14 mouse cellular contexts compared by ENCODE assay signal in the genomic region with DNA sequence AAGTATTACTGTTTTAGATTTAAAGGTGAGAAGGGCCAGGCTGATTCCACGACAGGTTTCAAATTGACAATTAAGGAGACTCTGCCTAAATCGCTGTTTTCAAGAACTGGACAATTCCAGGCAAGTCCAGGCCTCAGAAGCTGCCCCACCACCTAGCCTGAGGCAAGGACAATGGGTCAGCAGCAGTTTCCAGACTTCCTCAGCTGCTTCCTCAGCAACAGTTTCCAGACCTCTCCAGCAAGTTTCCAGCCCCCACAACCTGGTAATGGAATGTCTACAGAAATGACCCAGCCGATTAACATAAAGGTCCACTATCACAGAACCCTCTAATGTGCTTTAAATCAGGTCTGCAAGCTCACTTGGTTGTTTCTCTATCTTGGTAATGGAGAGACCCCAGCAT. TPM values are rescaled to one million over a fixed set of nuclear protein-coding genes. Genes with fewer than 3 reads are reported as not detected.
DNase-seq lines count a peak whose midpoint lies in the region; ATAC-seq and TF ChIP-seq lines count a peak whose summit lies in the region.
"Had no signal": no experiment of that assay in that cellular context is flagged by ENCODE, and none has a peak within 500 bp of the region (broad histone marks: within the 10 kb centered on the region; RNA-seq: fewer than 3 reads in every experiment).

No protein-coding gene starts in this region.

- TF ChIP-seq POLR2A in limb, embryonic 14.5 days (IDR thresholded peaks at IDR 0.05; ENCODE audit: borderline replicate concordance, extremely low read depth, insufficient read depth, insufficient read length): no peak

- H3K27me3 ChIP-seq in embryonic facial prominence, embryonic 13.5 days: no peaks in the 10 kb centered on the region
- no peaks in the 10 kb centered on the region for H3K27me3 ChIP-seq in embryonic facial prominence, embryonic 10.5 days (replicated peaks; ENCODE audit: low read depth, poor library complexity, severe bottlenecking)
- H3K27me3 ChIP-seq in midbrain, embryonic 10.5 days (ENCODE audit: low read depth, poor library complexity, severe bottlenecking): no peaks in the 10 kb centered on the region
- H3K27me3 ChIP-seq in midbrain, embryonic 11.5 days (ENCODE audit: control insufficient read depth, insufficient read depth, low read length): no peaks in the 10 kb centered on the region
- no peaks in the 10 kb centered on the region for H3K27me3 ChIP-seq in limb, embryonic 14.5 days (ENCODE audit: control insufficient read depth, insufficient read depth, low read length)
- no peaks in the 10 kb centered on the region for H3K27me3 ChIP-seq in neural tube, embryonic 15.5 days (replicated peaks)
- H3K27me3 ChIP-seq: CH12.LX; stomach, embryonic 15.5 days had no signal

- WGBS in embryonic facial prominence, embryonic 13.5 days: 61% methylated on average over 3 of the region's 3 CpGs
- WGBS in embryonic facial prominence, embryonic 10.5 days: 72% methylated on average over 3 of the region's 3 CpGs
- 88% methylated on average over 3 of the region's 3 CpGs for WGBS in midbrain, embryonic 10.5 days
- 87% methylated on average over 3 of the region's 3 CpGs for WGBS in midbrain, embryonic 11.5 days
- WGBS in limb, embryonic 14.5 days: 70% methylated on average over 3 of the region's 3 CpGs
- 78% methylated on average over 3 of the region's 3 CpGs for WGBS in neural tube, embryonic 15.5 days

- no peak overlapping the region for H3K4me3 ChIP-seq in embryonic facial prominence, embryonic 13.5 days
- H3K4me3 ChIP-seq in embryonic facial prominence, embryonic 10.5 days: no peak overlapping the region
- 0 out of 2 replicates have a peak overlapping the region, but pooled peaks have one; percentile 47 for H3K4me3 ChIP-seq in midbrain, embryonic 10.5 days
- H3K4me3 ChIP-seq in midbrain, embryonic 11.5 days (ENCODE audit: low read depth, low read length): no peak overlapping the region
- no peak overlapping the region for H3K4me3 ChIP-seq in limb, embryonic 14.5 days (replicated peaks; ENCODE audit: low read length)
- H3K4me3 ChIP-seq in neural tube, embryonic 15.5 days (replicated peaks): no peak overlapping the region
- H3K4me3 ChIP-seq: heart, adult 2 months had no signal

- H3K9me3 ChIP-seq in embryonic facial prominence, embryonic 13.5 days: no peaks in the 10 kb centered on the region; the same call in 1 of the 2 replicates
- H3K9me3 ChIP-seq in embryonic facial prominence, embryonic 10.5 days: no peaks in the 10 kb centered on the region
- no peaks in the 10 kb centered on the region for H3K9me3 ChIP-seq in midbrain, embryonic 10.5 days (replicated peaks)
- H3K9me3 ChIP-seq in midbrain, embryonic 11.5 days (ENCODE audit: control insufficient read depth, low read length): no peaks in the 10 kb centered on the region
- H3K9me3 ChIP-seq in limb, embryonic 14.5 days (ENCODE audit: control insufficient read depth, low read length): no peaks in the 10 kb centered on the region
- H3K9me3 ChIP-seq in neural tube, embryonic 15.5 days (replicated peaks): no peaks in the 10 kb centered on the region
- H3K9me3 ChIP-seq: liver, embryonic 12.5 days; stomach, embryonic 15.5 days had no signal

- no peak for ATAC-seq in embryonic facial prominence, embryonic 13.5 days (ENCODE audit: insufficient number of reproducible peaks, insufficient read depth, low FRiP score, low TSS enrichment, low read depth)
- ATAC-seq in midbrain, embryonic 11.5 days (ENCODE audit: low FRiP score): no peak
- ATAC-seq in limb, embryonic 14.5 days (ENCODE audit: low FRiP score, low read depth): no peak
- ATAC-seq in neural tube, embryonic 15.5 days (ENCODE audit: low FRiP score): no peak
- ATAC-seq in megakaryocyte, adult 5-6 weeks (ENCODE audit: poor library complexity, severe bottlenecking): no peak
- ATAC-seq: liver, embryonic 12.5 days had no signal

- no peak for DNase-seq in embryonic facial prominence, embryonic 10.5 days (ENCODE audit: low spot score)
- DNase-seq in midbrain, embryonic 10.5 days (ENCODE audit: low spot score): no peak
- no peak for DNase-seq in midbrain, embryonic 11.5 days (ENCODE audit: low spot score, missing footprints)
- DNase-seq in limb, embryonic 14.5 days (ENCODE audit: low spot score): no peak
- DNase-seq in left cerebral cortex, adult 11 months (ENCODE audit: low spot score): no peak
- DNase-seq: spleen, adult 18-20 months had no signal

- 0 out of 2 replicates have a peak overlapping the region, but pooled peaks have one; percentile 65 for H3K9ac ChIP-seq in embryonic facial prominence, embryonic 13.5 days
- no peak overlapping the region; the same call in 1 of the 2 replicates for H3K9ac ChIP-seq in midbrain, embryonic 11.5 days (ENCODE audit: low read length)
- H3K9ac ChIP-seq in limb, embryonic 14.5 days (ENCODE audit: low read depth, low read length, severe bottlenecking): no peak overlapping the region
- peak overlapping the region; percentile 48; the same call in 1 of the 2 replicates for H3K9ac ChIP-seq in neural tube, embryonic 15.5 days (replicated peaks)
- H3K9ac ChIP-seq: stomach, embryonic 15.5 days had no signal

- no peaks in the 10 kb centered on the region for H3K36me3 ChIP-seq in embryonic facial prominence, embryonic 13.5 days
- H3K36me3 ChIP-seq in embryonic facial prominence, embryonic 10.5 days (replicated peaks): no peaks in the 10 kb centered on the region
- no peaks in the 10 kb centered on the region for H3K36me3 ChIP-seq in midbrain, embryonic 10.5 days
- no peaks in the 10 kb centered on the region for H3K36me3 ChIP-seq in midbrain, embryonic 11.5 days (ENCODE audit: control insufficient read depth, insufficient read depth, low read length)
- H3K36me3 ChIP-seq in limb, embryonic 14.5 days (ENCODE audit: control insufficient read depth, insufficient read depth, low read length): no peaks in the 10 kb centered on the region
- no peaks in the 10 kb centered on the region for H3K36me3 ChIP-seq in neural tube, embryonic 15.5 days
- H3K36me3 ChIP-seq: liver, embryonic 12.5 days; stomach, embryonic 15.5 days had no signal

- H3K27ac ChIP-seq in embryonic facial prominence, embryonic 13.5 days: no peak overlapping the region
- no peak overlapping the region for H3K27ac ChIP-seq in embryonic facial prominence, embryonic 10.5 days (replicated peaks)
- H3K27ac ChIP-seq in midbrain, embryonic 10.5 days (replicated peaks): peak overlapping the region; percentile 87
- H3K27ac ChIP-seq in midbrain, embryonic 11.5 days (ENCODE audit: low read depth, low read length): no peak overlapping the region
- H3K27ac ChIP-seq in limb, embryonic 14.5 days (replicated peaks; ENCODE audit: low read depth, low read length): no peak overlapping the region
- H3K27ac ChIP-seq in neural tube, embryonic 15.5 days (replicated peaks): peak overlapping the region; percentile 83
- H3K27ac ChIP-seq: heart, adult 2 months; kidney, postnatal 0 days; liver, embryonic 12.5 days; stomach, embryonic 15.5 days had no signal

- no peak overlapping the region; the same call in 1 of the 2 replicates for H3K4me2 ChIP-seq in embryonic facial prominence, embryonic 13.5 days
- no peak overlapping the region for H3K4me2 ChIP-seq in midbrain, embryonic 11.5 days
- H3K4me2 ChIP-seq in limb, embryonic 14.5 days (replicated peaks; ENCODE audit: low read depth, low read length, severe bottlenecking): peak overlapping the region; percentile 51
- peak overlapping the region; percentile 62 for H3K4me2 ChIP-seq in neural tube, embryonic 15.5 days

- peaks cover 13% of the 10 kb centered on the region for H3K4me1 ChIP-seq in embryonic facial prominence, embryonic 13.5 days
- peaks cover 14% of the 10 kb centered on the region for H3K4me1 ChIP-seq in embryonic facial prominence, embryonic 10.5 days
- H3K4me1 ChIP-seq in midbrain, embryonic 10.5 days: peaks cover 17% of the 10 kb centered on the region
- H3K4me1 ChIP-seq in midbrain, embryonic 11.5 days (ENCODE audit: control insufficient read depth, insufficient read depth, low read length): peaks cover 10% of the 10 kb centered on the region
- H3K4me1 ChIP-seq in limb, embryonic 14.5 days (ENCODE audit: control insufficient read depth, insufficient read depth, low read length): no peaks in the 10 kb centered on the region; the same call in 1 of the 2 replicates
- peaks cover 31% of the 10 kb centered on the region for H3K4me1 ChIP-seq in neural tube, embryonic 15.5 days

RNA-seq across cellular contexts. Expression of a gene that starts 16.7 kb away (rescaled TPM):
- polyA plus RNA-seq in embryonic facial prominence, embryonic 13.5 days (2015; fragmentation: Nextera tagmentation; extraction: Ambion mirVana): 120 TPM in 2 replicates
- 111 and 120 TPM in 2 replicates for polyA plus RNA-seq in embryonic facial prominence, embryonic 10.5 days (2016; fragmentation: Nextera tagmentation; extraction: Ambion mirVana)
- 108 and 110 TPM in 2 replicates for polyA plus RNA-seq in midbrain, embryonic 10.5 days (2016; fragmentation: Nextera tagmentation; extraction: Ambion mirVana)
- 160 and 165 TPM in 2 replicates for polyA plus RNA-seq in midbrain, embryonic 11.5 days (2014; fragmentation: Nextera tagmentation; extraction: Ambion mirVana)
- 192 and 272 TPM in 2 replicates for polyA plus RNA-seq in limb, embryonic 14.5 days (2012; rRNA removed)
- 106 and 122 TPM in 2 replicates for polyA plus RNA-seq in limb, embryonic 14.5 days (2014; fragmentation: Nextera tagmentation; extraction: Ambion mirVana)
- 67.3 and 67.6 TPM in 2 replicates for polyA plus RNA-seq in neural tube, embryonic 15.5 days (2015; fragmentation: Nextera tagmentation; extraction: Ambion mirVana)
- 311 and 315 TPM in 2 replicates for total RNA-seq in megakaryocyte, adult 5-6 weeks (2015)
- total RNA-seq in megakaryocyte, adult 5-6 weeks (2017): 566 and 688 TPM in 2 replicates

RNA-seq across cellular contexts. Expression of a gene that starts 36.4 kb away (rescaled TPM):
- 27.0 and 34.4 TPM in 2 replicates for polyA plus RNA-seq in embryonic facial prominence, embryonic 13.5 days (2015; fragmentation: Nextera tagmentation; extraction: Ambion mirVana)
- 28.0 and 29.0 TPM in 2 replicates for polyA plus RNA-seq in embryonic facial prominence, embryonic 10.5 days (2016; fragmentation: Nextera tagmentation; extraction: Ambion mirVana)
- polyA plus RNA-seq in midbrain, embryonic 10.5 days (2016; fragmentation: Nextera tagmentation; extraction: Ambion mirVana): 25.1 and 27.2 TPM in 2 replicates
- polyA plus RNA-seq in midbrain, embryonic 11.5 days (2014; fragmentation: Nextera tagmentation; extraction: Ambion mirVana): 29.8 and 31.6 TPM in 2 replicates
- polyA plus RNA-seq in limb, embryonic 14.5 days (2012; rRNA removed): 23.0 and 24.0 TPM in 2 replicates
- polyA plus RNA-seq in limb, embryonic 14.5 days (2014; fragmentation: Nextera tagmentation; extraction: Ambion mirVana): 20.0 and 24.1 TPM in 2 replicates
- 22.6 and 24.9 TPM in 2 replicates for polyA plus RNA-seq in neural tube, embryonic 15.5 days (2015; fragmentation: Nextera tagmentation; extraction: Ambion mirVana)
- total RNA-seq in megakaryocyte, adult 5-6 weeks (2015): 14.8 and 26.5 TPM in 2 replicates
- 19.9 and 27.3 TPM in 2 replicates for total RNA-seq in megakaryocyte, adult 5-6 weeks (2017)

RNA-seq across cellular contexts. Expression of a gene that starts 56.6 kb away (rescaled TPM):
- polyA plus RNA-seq in embryonic facial prominence, embryonic 13.5 days (2015; fragmentation: Nextera tagmentation; extraction: Ambion mirVana): 21.6 and 23.1 TPM in 2 replicates
- 35.9 and 37.1 TPM in 2 replicates for polyA plus RNA-seq in embryonic facial prominence, embryonic 10.5 days (2016; fragmentation: Nextera tagmentation; extraction: Ambion mirVana)
- polyA plus RNA-seq in midbrain, embryonic 10.5 days (2016; fragmentation: Nextera tagmentation; extraction: Ambion mirVana): 34.7 and 38.5 TPM in 2 replicates
- polyA plus RNA-seq in midbrain, embryonic 11.5 days (2014; fragmentation: Nextera tagmentation; extraction: Ambion mirVana): 33.0 and 34.9 TPM in 2 replicates
- 8.8 and 11.5 TPM in 2 replicates for polyA plus RNA-seq in limb, embryonic 14.5 days (2012; rRNA removed)
- 20.5 and 23.3 TPM in 2 replicates for polyA plus RNA-seq in limb, embryonic 14.5 days (2014; fragmentation: Nextera tagmentation; extraction: Ambion mirVana)
- 24.6 and 25.6 TPM in 2 replicates for polyA plus RNA-seq in neural tube, embryonic 15.5 days (2015; fragmentation: Nextera tagmentation; extraction: Ambion mirVana)
- total RNA-seq in megakaryocyte, adult 5-6 weeks (2015): 7.3 and 11.9 TPM in 2 replicates
- 8.7 and 9.7 TPM in 2 replicates for total RNA-seq in megakaryocyte, adult 5-6 weeks (2017)

Comparison
In these comparisons a context has a peak if more than half of its experiments do, and no peak if none do; other contexts are left out.
1. H3K27ac ChIP-seq: peak in midbrain, embryonic 10.5 days (single experiment) and neural tube, embryonic 15.5 days (single experiment); none in embryonic facial prominence, embryonic 13.5 days (single experiment), embryonic facial prominence, embryonic 10.5 days (single experiment), midbrain, embryonic 11.5 days (single experiment) and limb, embryonic 14.5 days (single experiment).
2. H3K4me2 ChIP-seq: peak in limb, embryonic 14.5 days (single experiment) and neural tube, embryonic 15.5 days (single experiment); none in embryonic facial prominence, embryonic 13.5 days (single experiment) and midbrain, embryonic 11.5 days (single experiment).
3. H3K9ac ChIP-seq: peak in embryonic facial prominence, embryonic 13.5 days (single experiment) and neural tube, embryonic 15.5 days (single experiment); none in midbrain, embryonic 11.5 days (single experiment) and limb, embryonic 14.5 days (single experiment).